Mouse (Mus musculus) CH12.LX (cell line): Measurements from ENCODE around the gene Hsp90ab1.

Source experiments
- CTCF ChIP-seq, 2 experiments: IDR thresholded peaks in 1 of 2; conservative IDR thresholded peaks in 1 of 2; 2 replicates each; pipeline ENCODE4 v1.5.1; 2011 to 2012; ENCODE audit warnings: low read depth in 2 of 2, low read length in 2 of 2, improper control_type of control experiment in 1 of 2, inconsistent platforms in 1 of 2, mild to moderate bottlenecking in 1 of 2, moderate library complexity in 1 of 2
- EP300 ChIP-seq: IDR thresholded peaks from 2 replicates; pipeline ENCODE4 v1.6.1; 2011; ENCODE audit warnings: low read length, improper control_type of control experiment
- GABPA ChIP-seq: IDR thresholded peaks from 2 replicates; pipeline ENCODE4 v1.6.1; 2012; ENCODE audit warnings: low read depth, low read length, improper control_type of control experiment, inconsistent platforms; ENCODE audit not compliant: insufficient replicate concordance
- MAFK ChIP-seq: IDR thresholded peaks from 2 replicates; pipeline ENCODE4 v1.6.1; 2011; ENCODE audit warnings: low read length, improper control_type of control experiment; ENCODE audit not compliant: insufficient replicate concordance
- NELFE ChIP-seq: IDR thresholded peaks from 2 replicates; pipeline ENCODE4 v1.6.1; 2011; ENCODE audit warnings: low read depth, low read length, improper control_type of control experiment
- POLR2A ChIP-seq: IDR thresholded peaks from 2 replicates; pipeline ENCODE4 v1.6.1; 2011; ENCODE audit warnings: low read depth, mild to moderate bottlenecking, improper control_type of control experiment, low read length
- TBP ChIP-seq: conservative IDR thresholded peaks from 2 replicates; pipeline ENCODE4 v1.6.1; 2011; ENCODE audit warnings: low read depth, low read length, improper control_type of control experiment
- TCF12 ChIP-seq: IDR thresholded peaks from 2 replicates; pipeline ENCODE4 v1.6.1; 2014; ENCODE audit warnings: low read depth, mild to moderate bottlenecking, inconsistent platforms, low read length, improper control_type of control experiment
- ZC3H11A ChIP-seq: IDR thresholded peaks from 2 replicates; pipeline ENCODE4 v1.6.1; 2012; ENCODE audit warnings: low read depth, mild to moderate bottlenecking, inconsistent platforms, low read length, improper control_type of control experiment
- ZKSCAN1 ChIP-seq: IDR thresholded peaks from 2 replicates; pipeline ENCODE4 v1.6.1; 2012; ENCODE audit warnings: low read depth, inconsistent platforms, low read length, improper control_type of control experiment, borderline replicate concordance
- ZNF384 ChIP-seq: IDR thresholded peaks from 2 replicates; pipeline ENCODE4 v1.6.1; 2012; ENCODE audit warnings: low read depth, low read length, improper control_type of control experiment, inconsistent platforms

- TF ChIP-seq CTCF (conservative IDR thresholded peaks at IDR 0.05 in 1 of 2, IDR thresholded peaks at IDR 0.05 in 1 of 2; ENCODE audit: low read depth in 2 of 2, low read length in 2 of 2) (no peak), TBP (no peak), NELFE (no peak), ZNF384 (no peak), ZKSCAN1 (no peak), ZC3H11A (no peak), EP300 (no peak), TCF12 (no peak), GABPA (no peak), MAFK (no peak), POLR2A (no peak; the same call in 1 of the 2 replicates)
Observed at GRCm38 (mm10) chr17:45568990-45569389, 4.1 kb downstream of the Hsp90ab1 start.
